Mouse (Mus musculus) G1E (cell line): ENCODE results near the gene Pttg1.

Source experiments
- CTCF ChIP-seq: IDR thresholded peaks from 2 replicates; pipeline ENCODE4 v1.5.1; 2012; ENCODE audit warnings: low read depth, low read length, inconsistent platforms, mixed read lengths
- GATA1 ChIP-seq: IDR thresholded peaks from 2 replicates; pipeline ENCODE4 v1.6.1; 2012; ENCODE audit warnings: borderline replicate concordance, low read length, inconsistent platforms, mixed read lengths
- GATA2 ChIP-seq: IDR thresholded peaks from 2 replicates; pipeline ENCODE4 v1.6.1; 2012; ENCODE audit warnings: low read depth, low read length, inconsistent platforms, borderline replicate concordance
- TAL1 ChIP-seq: conservative IDR thresholded peaks from 2 replicates; pipeline ENCODE4 v1.6.1; 2012; ENCODE audit warnings: low read depth, low read length, inconsistent platforms, mixed read lengths

- no peak for TF ChIP-seq CTCF
- no peak for TF ChIP-seq GATA2
- no peak for TF ChIP-seq GATA1
- no peak for TF ChIP-seq TAL1
Measured at GRCm38 (mm10) chr11:43374956-43375355, 51.1 kb downstream of the Pttg1 start.
